Mouse (Mus musculus) embryonic facial prominence, embryonic 15.5 days (tissue): Measurements from ENCODE around the gene Ubb. TPM values are rescaled to one million over a fixed set of nuclear protein-coding genes. Genes with fewer than 3 reads are reported as not detected.

Source experiments
- ATAC-seq: fragments of 200-750 bp; cut with Nextera tagmentation; 2 replicates; pipeline ENCODE4 v1.8.0; 2017; ENCODE audit warnings: low read depth, moderate TSS enrichment; ENCODE audit not compliant: insufficient number of reproducible peaks, low FRiP score, low TSS enrichment
- H3K27ac ChIP-seq: fragments of 300-500 bp; sonication (generic); replicated peaks from 2 replicates; pipeline ENCODE4 v1.5.1; 2015; ENCODE audit warnings: mild to moderate bottlenecking, inconsistent platforms
- H3K27me3 ChIP-seq: fragments of 300-500 bp; sonication (generic); 2 replicates; pipeline ENCODE4 v1.6.1; 2015; ENCODE audit warnings: inconsistent platforms
- H3K36me3 ChIP-seq: fragments of 300-500 bp; sonication (generic); 2 replicates; pipeline ENCODE4 v1.6.1; 2015; ENCODE audit warnings: mild to moderate bottlenecking, inconsistent platforms
- H3K4me1 ChIP-seq: fragments of 300-500 bp; sonication (generic); 2 replicates; pipeline ENCODE4 v1.6.1; 2015; ENCODE audit warnings: inconsistent platforms
- H3K4me2 ChIP-seq: fragments of 300-500 bp; sonication (generic); replicated peaks from 2 replicates; pipeline ENCODE4 v1.6.1; 2015; ENCODE audit warnings: mild to moderate bottlenecking, inconsistent platforms
- H3K4me3 ChIP-seq: fragments of 300-500 bp; sonication (generic); replicated peaks from 2 replicates; pipeline ENCODE4 v1.5.1; 2015; ENCODE audit warnings: mild to moderate bottlenecking, inconsistent platforms
- H3K9ac ChIP-seq: fragments of 300-500 bp; sonication (generic); 2 replicates; pipeline ENCODE4 v1.6.1; 2015; ENCODE audit warnings: inconsistent platforms
- H3K9me3 ChIP-seq: fragments of 300-500 bp; sonication (generic); replicated peaks from 2 replicates; pipeline ENCODE4 v1.6.1; 2016; ENCODE audit warnings: inconsistent platforms
- WGBS: fragments of 180-500 bp; shearing (Covaris S2); methylation state at CpG from one replicate; pipeline ENCODE4 v1.1.7; 2015; 5-methylcytosine and 5-hydroxymethylcytosine counted together
- polyA plus RNA-seq: library from polyadenylated mRNA; unstranded; fragments of >200 nt; fragmentation: Nextera tagmentation; extraction: Ambion mirVana; gene quantifications from 2 replicates; pipeline ENCODE4 v1.2.1, GENCODE M21; 2015

The Ubb gene
- polyA plus RNA-seq, 1 experiment from 2014 or later = 3,288 TPM

- 61% methylated on average over 8 of the region's 8 CpGs for WGBS
- Histone ChIP-seq H3K27me3 (peaks cover 10% of the 10 kb centered on the region), H3K4me3 (peak overlapping the region; percentile 73), H3K36me3 (0 out of 2 replicates have a peak, but pooled peaks cover 6% of the 10 kb centered on the region), H3K27ac (no peak overlapping the region), H3K4me2 (peak overlapping the region; percentile 93), H3K4me1 (peaks cover 9% of the 10 kb centered on the region; the same call in 1 of the 2 replicates), H3K9me3 (no peaks in the 10 kb centered on the region), H3K9ac (no peak overlapping the region)
- no peak for ATAC-seq
Observed at GRCm38 (mm10) chr11:62537089-62537488, 13.9 kb upstream of the Ubb start.

GRCm38 (mm10) chr11:62537590-62537989 is 13.4 kb upstream of the Ubb start:
- no peak overlapping the region; the same call in 1 of the 2 replicates for H3K27ac ChIP-seq
- 0 out of 2 replicates have a peak, but pooled peaks cover 5% of the 10 kb centered on the region for H3K36me3 ChIP-seq
- H3K4me1 ChIP-seq = peaks cover 9% of the 10 kb centered on the region; the same call in 1 of the 2 replicates
- peak overlapping the region; percentile 73 for H3K4me3 ChIP-seq
- no peak overlapping the region for H3K9ac ChIP-seq
- WGBS = 26% methylated on average over 7 of the region's 7 CpGs
- no peak for ATAC-seq
- peak overlapping the region; percentile 93 for H3K4me2 ChIP-seq
- peaks cover 10% of the 10 kb centered on the region for H3K27me3 ChIP-seq
- H3K9me3 ChIP-seq = no peaks in the 10 kb centered on the region

- Histone ChIP-seq H3K9ac (peak overlapping the region; percentile 82), H3K27me3 (peaks cover 10% of the 10 kb centered on the region), H3K9me3 (no peaks in the 10 kb centered on the region), H3K4me1 (peaks cover 9% of the 10 kb centered on the region; the same call in 1 of the 2 replicates), H3K36me3 (0 out of 2 replicates have a peak, but pooled peaks cover 1% of the 10 kb centered on the region), H3K4me2 (peak overlapping the region; percentile 93), H3K27ac (peak overlapping the region; percentile 48; the same call in 1 of the 2 replicates), H3K4me3 (peak overlapping the region; percentile 73)
- WGBS = under 1% methylated on average over 62 of the region's 73 CpGs
- peak; percentile 74 for ATAC-seq
Observed at GRCm38 (mm10) chr11:62538321-62539088, 12.5 kb upstream of the Ubb start.

GRCm38 (mm10) chr11:62539089-62539890 is 11.7 kb upstream of the Ubb start, which contains the start of gene Cenpv:
Gene Cenpv (minus strand): TSS chr11:62539261.
- peak within 1 kb of the TSS; percentile 93 for H3K4me2 ChIP-seq
- H3K4me3 ChIP-seq = peak within 1 kb of the TSS; percentile 73
- peak; percentile 64 for ATAC-seq
- H3K27ac ChIP-seq = peak within 1 kb of the TSS; percentile 48; the same call in 1 of the 2 replicates
- H3K9ac ChIP-seq = peak within 1 kb of the TSS; percentile 82
- WGBS = 3% methylated on average over 57 of the region's 57 CpGs
- peaks cover 10% of the 10 kb centered on the region for H3K27me3 ChIP-seq
- no peaks in the 10 kb centered on the region for H3K36me3 ChIP-seq
- no peaks in the 10 kb centered on the region for H3K9me3 ChIP-seq
- H3K4me1 ChIP-seq = peaks cover 9% of the 10 kb centered on the region; the same call in 1 of the 2 replicates

- Histone ChIP-seq H3K9me3 (no peaks in the 10 kb centered on the region), H3K4me3 (no peak overlapping the region), H3K9ac (no peak overlapping the region), H3K4me2 (no peak overlapping the region), H3K27me3 (peaks cover 10% of the 10 kb centered on the region), H3K27ac (no peak overlapping the region), H3K4me1 (peaks cover 9% of the 10 kb centered on the region; the same call in 1 of the 2 replicates), H3K36me3 (no peaks in the 10 kb centered on the region)
- no peak for ATAC-seq
- WGBS = 79% methylated on average over 7 of the region's 7 CpGs
Observed at GRCm38 (mm10) chr11:62540167-62540566, 10.8 kb upstream of the Ubb start.

GRCm38 (mm10) chr11:62540969-62541368 is 10.0 kb upstream of the Ubb start:
- H3K36me3 ChIP-seq = no peaks in the 10 kb centered on the region
- no peak overlapping the region for H3K9ac ChIP-seq
- H3K27ac ChIP-seq = no peak overlapping the region
- ATAC-seq = no peak
- H3K9me3 ChIP-seq = no peaks in the 10 kb centered on the region
- H3K4me3 ChIP-seq = no peak overlapping the region
- peaks cover 10% of the 10 kb centered on the region for H3K27me3 ChIP-seq
- 61% methylated on average over 2 of the region's 2 CpGs for WGBS
- no peak overlapping the region for H3K4me2 ChIP-seq
- peaks cover 9% of the 10 kb centered on the region; the same call in 1 of the 2 replicates for H3K4me1 ChIP-seq

- Histone ChIP-seq H3K27ac (no peak overlapping the region), H3K27me3 (peaks cover 10% of the 10 kb centered on the region), H3K36me3 (no peaks in the 10 kb centered on the region), H3K9ac (no peak overlapping the region), H3K9me3 (no peaks in the 10 kb centered on the region), H3K4me2 (no peak overlapping the region), H3K4me1 (peaks cover 9% of the 10 kb centered on the region; the same call in 1 of the 2 replicates), H3K4me3 (no peak overlapping the region)
- WGBS = 74% methylated on average over 8 of the region's 8 CpGs
- no peak for ATAC-seq
Observed at GRCm38 (mm10) chr11:62541581-62541980, 9.4 kb upstream of the Ubb start.

- Histone ChIP-seq H3K27ac (no peak overlapping the region), H3K36me3 (no peaks in the 10 kb centered on the region), H3K4me1 (0 out of 2 replicates have a peak, but pooled peaks cover 4% of the 10 kb centered on the region), H3K4me3 (no peak overlapping the region), H3K4me2 (no peak overlapping the region), H3K9ac (no peak overlapping the region), H3K27me3 (peaks cover 10% of the 10 kb centered on the region), H3K9me3 (no peaks in the 10 kb centered on the region)
- ATAC-seq = no peak
- WGBS = 87% methylated on average over 3 of the region's 3 CpGs
Observed at GRCm38 (mm10) chr11:62543991-62544390, 7.0 kb upstream of the Ubb start.

GRCm38 (mm10) chr11:62549782-62550181 is 1.2 kb upstream of the Ubb start:
- H3K9me3 ChIP-seq = no peaks in the 10 kb centered on the region
- H3K4me1 ChIP-seq = peaks cover 30% of the 10 kb centered on the region
- H3K27me3 ChIP-seq = no peaks in the 10 kb centered on the region
- peak overlapping the region; percentile 65 for H3K4me3 ChIP-seq
- WGBS = 9% methylated on average over 5 of the region's 5 CpGs
- peak overlapping the region; percentile 94; the same call in 1 of the 2 replicates for H3K9ac ChIP-seq
- peak overlapping the region; percentile 99 for H3K27ac ChIP-seq
- peak overlapping the region; percentile 69 for H3K4me2 ChIP-seq
- H3K36me3 ChIP-seq = peaks cover 10% of the 10 kb centered on the region; the same call in 1 of the 2 replicates
- no peak for ATAC-seq

- ATAC-seq = peak; percentile 30
- Histone ChIP-seq H3K9me3 (no peaks in the 10 kb centered on the region), H3K4me2 (peak overlapping the region; percentile 69), H3K4me1 (peaks cover 34% of the 10 kb centered on the region), H3K36me3 (peaks cover 15% of the 10 kb centered on the region; the same call in 1 of the 2 replicates), H3K4me3 (peak overlapping the region; percentile 65), H3K9ac (peak overlapping the region; percentile 94), H3K27ac (peak overlapping the region; percentile 99), H3K27me3 (no peaks in the 10 kb centered on the region)
- WGBS = under 1% methylated on average over 11 of the region's 11 CpGs
Observed at GRCm38 (mm10) chr11:62550227-62550685, 715 bp upstream of the Ubb start.
